Mouse (Mus musculus): ENCODE measurements around the gene Dnaic2. TPM values are rescaled to one million over a fixed set of nuclear protein-coding genes. Genes with fewer than 3 reads are reported as not detected.
A peak's percentile ranks its signal among the peaks of the same experiment; 100 is the strongest.

Gene Dnaic2
- polyA plus RNA-seq, 1 experiment from 2014 or later, result 0.35 TPM

- Histone ChIP-seq H3K4me2 (ENCODE audit: low read length) (peak overlapping the region; percentile 45), H3K9ac (ENCODE audit: low read length) (no peak overlapping the region), H3K4me3 (ENCODE audit: control insufficient read depth in 1 of 2, insufficient read depth in 1 of 2, low read depth in 1 of 2, low read length in 2 of 2) (no peak overlapping the region), H3K4me1 (ENCODE audit: control insufficient read depth in 2 of 2, insufficient read depth in 2 of 2, low read length in 2 of 2) (peaks cover 5 to 12% of the 10 kb centered on the region in 2 experiments; a peak in 3 of 4 replicates), H3K9me3 (ENCODE audit: control insufficient read depth, low read length) (no peaks in the 10 kb centered on the region), H3K36me3 (ENCODE audit: control insufficient read depth, insufficient read depth, low read length) (no peaks in the 10 kb centered on the region), H3K27me3 (ENCODE audit: control insufficient read depth, insufficient read depth, low read length) (peaks cover 99% of the 10 kb centered on the region), H3K27ac (replicated peaks in 1 of 2; ENCODE audit: control insufficient read depth in 1 of 2, insufficient read depth in 1 of 2, low read depth in 2 of 2, low read length in 2 of 2) (no peak overlapping the region)
- 13% methylated on average over 30 of the region's 30 CpGs for WGBS
- ATAC-seq (ENCODE audit: insufficient number of reproducible peaks, insufficient read depth, low FRiP score, low read depth), result no peak; the same call in 1 of the 2 replicates
Observed at GRCm38 (mm10) chr11:114789061-114789714, 62.0 kb downstream of the Dnaic2 start.

GRCm38 (mm10) chr11:114789716-114790115 lies 62.5 kb downstream of the Dnaic2 start:
- Histone ChIP-seq H3K27ac (replicated peaks in 1 of 2; ENCODE audit: control insufficient read depth in 1 of 2, insufficient read depth in 1 of 2, low read depth in 2 of 2, low read length in 2 of 2) (no peak overlapping the region), H3K4me2 (ENCODE audit: low read length) (0 out of 2 replicates have a peak overlapping the region, but pooled peaks have one; percentile 45), H3K9ac (ENCODE audit: low read length) (no peak overlapping the region), H3K36me3 (ENCODE audit: control insufficient read depth, insufficient read depth, low read length) (no peaks in the 10 kb centered on the region), H3K4me1 (ENCODE audit: control insufficient read depth in 2 of 2, insufficient read depth in 2 of 2, low read length in 2 of 2) (peaks cover 5 to 12% of the 10 kb centered on the region in 2 experiments; a peak in 3 of 4 replicates), H3K9me3 (ENCODE audit: control insufficient read depth, low read length) (no peaks in the 10 kb centered on the region), H3K27me3 (ENCODE audit: control insufficient read depth, insufficient read depth, low read length) (peaks cover 96% of the 10 kb centered on the region), H3K4me3 (ENCODE audit: control insufficient read depth in 1 of 2, insufficient read depth in 1 of 2, low read depth in 1 of 2, low read length in 2 of 2) (no peak overlapping the region)
- 56% methylated on average over 9 of the region's 9 CpGs for WGBS
- ATAC-seq (ENCODE audit: insufficient number of reproducible peaks, insufficient read depth, low FRiP score, low read depth), result no peak

GRCm38 (mm10) chr11:114790171-114790570 lies 63.0 kb downstream of the Dnaic2 start:
- WGBS, result 66% methylated on average over 12 of the region's 12 CpGs
- Histone ChIP-seq H3K9ac (ENCODE audit: low read length) (no peak overlapping the region), H3K27ac (replicated peaks in 1 of 2; ENCODE audit: control insufficient read depth in 1 of 2, insufficient read depth in 1 of 2, low read depth in 2 of 2, low read length in 2 of 2) (no peak overlapping the region), H3K27me3 (ENCODE audit: control insufficient read depth, insufficient read depth, low read length) (peaks cover 92% of the 10 kb centered on the region), H3K36me3 (ENCODE audit: control insufficient read depth, insufficient read depth, low read length) (no peaks in the 10 kb centered on the region), H3K4me1 (ENCODE audit: control insufficient read depth in 2 of 2, insufficient read depth in 2 of 2, low read length in 2 of 2) (peaks cover 5 to 12% of the 10 kb centered on the region in 2 experiments; a peak in 3 of 4 replicates), H3K9me3 (ENCODE audit: control insufficient read depth, low read length) (no peaks in the 10 kb centered on the region), H3K4me2 (ENCODE audit: low read length) (no peak overlapping the region), H3K4me3 (ENCODE audit: control insufficient read depth in 1 of 2, insufficient read depth in 1 of 2, low read depth in 1 of 2, low read length in 2 of 2) (no peak overlapping the region)
- ATAC-seq (ENCODE audit: insufficient number of reproducible peaks, insufficient read depth, low FRiP score, low read depth), result no peak

GRCm38 (mm10) chr11:114790841-114791240 lies 63.6 kb downstream of the Dnaic2 start:
- Histone ChIP-seq H3K4me3 (ENCODE audit: control insufficient read depth in 1 of 2, insufficient read depth in 1 of 2, low read depth in 1 of 2, low read length in 2 of 2) (no peak overlapping the region), H3K27me3 (ENCODE audit: control insufficient read depth, insufficient read depth, low read length) (peaks cover 86% of the 10 kb centered on the region), H3K27ac (replicated peaks in 1 of 2; ENCODE audit: control insufficient read depth in 1 of 2, insufficient read depth in 1 of 2, low read depth in 2 of 2, low read length in 2 of 2) (no peak overlapping the region), H3K4me2 (ENCODE audit: low read length) (no peak overlapping the region), H3K4me1 (ENCODE audit: control insufficient read depth in 2 of 2, insufficient read depth in 2 of 2, low read length in 2 of 2) (peaks cover 5 to 12% of the 10 kb centered on the region in 2 experiments; a peak in 3 of 4 replicates), H3K9ac (ENCODE audit: low read length) (no peak overlapping the region), H3K36me3 (ENCODE audit: control insufficient read depth, insufficient read depth, low read length) (no peaks in the 10 kb centered on the region), H3K9me3 (ENCODE audit: control insufficient read depth, low read length) (no peaks in the 10 kb centered on the region)
- 15% methylated on average over 4 of the region's 4 CpGs for WGBS
- no peak for ATAC-seq (ENCODE audit: insufficient number of reproducible peaks, insufficient read depth, low FRiP score, low read depth)

- Histone ChIP-seq H3K9ac (ENCODE audit: low read length) (peak overlapping the region; percentile 41), H3K9me3 (ENCODE audit: control insufficient read depth, low read length) (no peaks in the 10 kb centered on the region), H3K4me3 (ENCODE audit: control insufficient read depth in 1 of 2, insufficient read depth in 1 of 2, low read depth in 1 of 2, low read length in 2 of 2) (peak overlapping the region; percentile 41 to 44), H3K27ac (replicated peaks in 1 of 2; ENCODE audit: control insufficient read depth in 1 of 2, insufficient read depth in 1 of 2, low read depth in 2 of 2, low read length in 2 of 2) (no peak overlapping the region), H3K27me3 (ENCODE audit: control insufficient read depth, insufficient read depth, low read length) (peaks cover 84% of the 10 kb centered on the region), H3K4me2 (ENCODE audit: low read length) (peak overlapping the region; percentile 81), H3K4me1 (ENCODE audit: control insufficient read depth in 2 of 2, insufficient read depth in 2 of 2, low read length in 2 of 2) (peaks cover 5 to 12% of the 10 kb centered on the region in 2 experiments; a peak in 3 of 4 replicates), H3K36me3 (ENCODE audit: control insufficient read depth, insufficient read depth, low read length) (no peaks in the 10 kb centered on the region)
- no peak for ATAC-seq (ENCODE audit: insufficient number of reproducible peaks, insufficient read depth, low FRiP score, low read depth)
- 3% methylated on average over 50 of the region's 50 CpGs for WGBS
Observed at GRCm38 (mm10) chr11:114791351-114791889, 64.2 kb downstream of the Dnaic2 start.

GRCm38 (mm10) chr11:114791891-114792411 lies 64.7 kb downstream of the Dnaic2 start:
- Histone ChIP-seq H3K27me3 (ENCODE audit: control insufficient read depth, insufficient read depth, low read length) (peaks cover 82% of the 10 kb centered on the region), H3K4me3 (ENCODE audit: control insufficient read depth in 1 of 2, insufficient read depth in 1 of 2, low read depth in 1 of 2, low read length in 2 of 2) (peak overlapping the region; percentile 41 to 44), H3K4me2 (ENCODE audit: low read length) (peak overlapping the region; percentile 81), H3K9ac (ENCODE audit: low read length) (peak overlapping the region; percentile 41), H3K4me1 (ENCODE audit: control insufficient read depth in 2 of 2, insufficient read depth in 2 of 2, low read length in 2 of 2) (peaks cover 5 to 9% of the 10 kb centered on the region in 2 experiments; a peak in 3 of 4 replicates), H3K27ac (replicated peaks in 1 of 2; ENCODE audit: control insufficient read depth in 1 of 2, insufficient read depth in 1 of 2, low read depth in 2 of 2, low read length in 2 of 2) (no peak overlapping the region), H3K9me3 (ENCODE audit: control insufficient read depth, low read length) (no peaks in the 10 kb centered on the region), H3K36me3 (ENCODE audit: control insufficient read depth, insufficient read depth, low read length) (no peaks in the 10 kb centered on the region)
- no peak for ATAC-seq (ENCODE audit: insufficient number of reproducible peaks, insufficient read depth, low FRiP score, low read depth)
- WGBS, result under 1% methylated on average over 54 of the region's 59 CpGs

GRCm38 (mm10) chr11:114792931-114793494 lies 65.8 kb downstream of the Dnaic2 start:
- no peaks in the 10 kb centered on the region for H3K9me3 ChIP-seq (ENCODE audit: control insufficient read depth, low read length)
- H3K27me3 ChIP-seq (ENCODE audit: control insufficient read depth, insufficient read depth, low read length), result peaks cover 71% of the 10 kb centered on the region
- peaks cover 5 to 9% of the 10 kb centered on the region in 2 experiments; a peak in 3 of 4 replicates for H3K4me1 ChIP-seq (ENCODE audit: control insufficient read depth in 2 of 2, insufficient read depth in 2 of 2, low read length in 2 of 2)
- no peak overlapping the region for H3K27ac ChIP-seq (replicated peaks in 1 of 2; ENCODE audit: control insufficient read depth in 1 of 2, insufficient read depth in 1 of 2, low read depth in 2 of 2, low read length in 2 of 2)
- no peak overlapping the region for H3K4me2 ChIP-seq (ENCODE audit: low read length)
- H3K36me3 ChIP-seq (ENCODE audit: control insufficient read depth, insufficient read depth, low read length), result no peaks in the 10 kb centered on the region
- WGBS, result 44% methylated on average over 5 of the region's 5 CpGs
- no peak overlapping the region for H3K9ac ChIP-seq (ENCODE audit: low read length)
- no peak for ATAC-seq (ENCODE audit: insufficient number of reproducible peaks, insufficient read depth, low FRiP score, low read depth)
- H3K4me3 ChIP-seq (ENCODE audit: control insufficient read depth in 1 of 2, insufficient read depth in 1 of 2, low read depth in 1 of 2, low read length in 2 of 2), result no peak overlapping the region
